Mouse (Mus musculus): Measurements from ENCODE around the gene Slc23a4.

DNA sequence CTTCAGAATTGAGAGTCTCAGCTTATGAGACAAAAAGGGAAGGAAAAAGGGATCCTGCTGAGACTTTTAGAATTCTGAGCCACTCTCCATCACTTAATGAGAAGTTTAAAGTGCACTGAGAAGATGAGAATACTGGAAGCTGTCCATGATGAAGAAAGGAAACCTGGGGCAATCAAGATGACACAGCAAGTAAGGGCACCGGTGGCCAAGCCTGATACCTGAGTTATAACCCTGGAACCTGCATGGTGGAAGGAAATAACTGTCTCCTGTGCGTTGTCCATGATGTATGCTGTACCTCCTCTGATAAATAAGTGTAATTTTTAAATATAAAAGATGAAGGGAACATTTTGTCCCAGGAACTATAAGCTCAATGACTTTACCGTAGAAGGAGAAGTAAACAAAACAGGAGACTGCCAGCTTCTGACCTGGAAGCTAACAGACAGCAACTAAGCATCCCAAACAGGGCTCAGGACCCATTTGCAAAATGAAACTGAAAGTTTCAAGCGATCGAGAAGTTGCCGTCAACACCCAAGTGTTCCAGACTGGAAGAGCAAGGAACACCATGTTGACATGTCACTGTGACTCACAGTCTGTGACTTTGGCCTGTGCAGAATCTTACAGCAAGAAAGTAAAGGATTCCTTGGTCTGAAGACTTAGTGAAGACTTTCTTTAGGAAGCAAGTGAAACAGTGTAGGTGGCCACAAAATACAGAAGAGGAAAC is 22.2 kb downstream of the Slc23a4 start:
- TF ChIP-seq POLR2A (IDR thresholded peaks at IDR 0.05; ENCODE audit: insufficient read length, low read depth), result no peak
- no peak for TF ChIP-seq TCF12 (IDR thresholded peaks at IDR 0.05; ENCODE audit: insufficient read depth, poor library complexity, severe bottlenecking)
- no peak for TF ChIP-seq MYOD1 (IDR thresholded peaks at IDR 0.05; ENCODE audit: control insufficient read depth in 1 of 3, insufficient read length in 2 of 3, low read depth in 2 of 3)
- TF ChIP-seq MYOG (IDR thresholded peaks at IDR 0.05; ENCODE audit: control insufficient read depth in 1 of 3, insufficient read depth in 1 of 3, insufficient read length in 2 of 3, low read depth in 2 of 3), result no peak
- TF ChIP-seq USF1 (IDR thresholded peaks at IDR 0.05; ENCODE audit: low read depth), result no peak
- TF ChIP-seq E2F4 (IDR thresholded peaks at IDR 0.05; ENCODE audit: insufficient read depth), result no peak
- no peak for TF ChIP-seq CEBPB (IDR thresholded peaks at IDR 0.05; ENCODE audit: insufficient read depth, poor library complexity, severe bottlenecking)

All from myocyte (in vitro differentiated cells).